Mouse (Mus musculus) forebrain, embryonic 11.5 days (tissue): ENCODE data around the gene Cd109. TPM values are rescaled to one million over a fixed set of nuclear protein-coding genes. Genes with fewer than 3 reads are reported as not detected.

Experiments
- ATAC-seq: fragments of 200-750 bp; cut with Nextera tagmentation; replicated peaks from 2 replicates; pipeline ENCODE4 v1.8.0; 2017; ENCODE audit warnings: moderate TSS enrichment; ENCODE audit not compliant: low FRiP score
- DNase-seq: peaks from one replicate; pipeline ENCODE4 v3.0.0-alpha.2; 2017; ENCODE audit warnings: low spot score
- H3K27ac ChIP-seq: fragments of 300-500 bp; sonication (generic); 2 replicates; pipeline ENCODE4 v1.5.1; 2014; ENCODE audit warnings: low read depth, low read length
- H3K27me3 ChIP-seq: fragments of 300-500 bp; sonication (generic); 2 replicates; pipeline ENCODE4 v1.6.1; 2014; ENCODE audit warnings: mild to moderate bottlenecking, low read length, mixed read lengths; ENCODE audit not compliant: control insufficient read depth, insufficient read depth
- H3K36me3 ChIP-seq: fragments of 300-500 bp; sonication (generic); 2 replicates; pipeline ENCODE4 v1.6.1; 2014; ENCODE audit warnings: mild to moderate bottlenecking, low read length, moderate library complexity, mixed read lengths; ENCODE audit not compliant: control insufficient read depth, insufficient read depth
- H3K4me1 ChIP-seq: fragments of 300-500 bp; sonication (generic); replicated peaks from 2 replicates; pipeline ENCODE4 v1.6.1; 2014; ENCODE audit warnings: low read length, mixed read lengths; ENCODE audit not compliant: control insufficient read depth, insufficient read depth
- H3K4me2 ChIP-seq: fragments of 300-500 bp; sonication (generic); 2 replicates; pipeline ENCODE4 v1.6.1; 2014; ENCODE audit warnings: low read depth, mild to moderate bottlenecking, low read length, moderate library complexity, mixed read lengths; ENCODE audit not compliant: severe bottlenecking
- H3K4me3 ChIP-seq: fragments of 300-500 bp; sonication (generic); 2 replicates; pipeline ENCODE4 v1.5.1; 2014; ENCODE audit warnings: low read depth, low read length
- H3K9ac ChIP-seq: fragments of 300-500 bp; sonication (generic); 2 replicates; pipeline ENCODE4 v1.6.1; 2014; ENCODE audit warnings: low read length
- H3K9me3 ChIP-seq: fragments of 300-500 bp; sonication (generic); 2 replicates; pipeline ENCODE4 v1.6.1; 2016; ENCODE audit warnings: low read length, mixed read lengths; ENCODE audit not compliant: control insufficient read depth
- WGBS: fragments of 180-500 bp; shearing (Covaris S2); extraction: QIAGEN DNeasy Blood & Tissue Kit; methylation state at CpG from one replicate; pipeline ENCODE4 v1.1.7; 2014; 5-methylcytosine and 5-hydroxymethylcytosine counted together
- polyA plus RNA-seq: library from polyadenylated mRNA; unstranded; fragments of >200 nt; fragmentation: Nextera tagmentation; extraction: Ambion mirVana; gene quantifications from 2 replicates; pipeline ENCODE4 v1.2.1, GENCODE M21; 2014

Gene Cd109
- polyA plus RNA-seq, 1 experiment from 2014 or later, result 4.6 TPM

GRCm38 (mm10) chr9:78590471-78590870 is 24.9 kb upstream of the Cd109 start:
- DNase-seq, result no peak
- Histone ChIP-seq H3K4me1 (no peaks in the 10 kb centered on the region), H3K9ac (no peak overlapping the region), H3K4me2 (no peak overlapping the region), H3K9me3 (no peaks in the 10 kb centered on the region), H3K36me3 (no peaks in the 10 kb centered on the region), H3K27me3 (no peaks in the 10 kb centered on the region), H3K27ac (no peak overlapping the region), H3K4me3 (no peak overlapping the region)
- ATAC-seq, result no peak
- whole genome bisulfite sequencing, result 96% methylated on average over 2 of the region's 2 CpGs

GRCm38 (mm10) chr9:78595257-78595656 is 20.1 kb upstream of the Cd109 start:
- no peak overlapping the region for H3K4me3 ChIP-seq
- 91% methylated on average over 3 of the region's 3 CpGs for WGBS

GRCm38 (mm10) chr9:78595769-78596555 is 19.4 kb upstream of the Cd109 start:
- no peaks in the 10 kb centered on the region for H3K9me3 ChIP-seq
- no peak overlapping the region for H3K4me2 ChIP-seq
- H3K9ac ChIP-seq, result no peak overlapping the region
- H3K27me3 ChIP-seq, result no peaks in the 10 kb centered on the region
- 95% methylated on average over 18 of the region's 18 CpGs for WGBS
- no peak overlapping the region for H3K27ac ChIP-seq
- H3K4me3 ChIP-seq, result no peak overlapping the region
- DNase-seq (no peak), ATAC-seq (no peak)
- H3K4me1 ChIP-seq, result no peaks in the 10 kb centered on the region
- H3K36me3 ChIP-seq, result no peaks in the 10 kb centered on the region

More at GRCm38 (mm10) chr9:78595257-78595656, 20.1 kb upstream of the Cd109 start:
- H3K4me2 ChIP-seq, result no peak overlapping the region
- H3K27me3 ChIP-seq, result no peaks in the 10 kb centered on the region
- H3K4me1 ChIP-seq, result no peaks in the 10 kb centered on the region
- no peak overlapping the region for H3K9ac ChIP-seq
- no peaks in the 10 kb centered on the region for H3K9me3 ChIP-seq
- ATAC-seq (no peak), DNase-seq (no peak)
- H3K36me3 ChIP-seq, result no peaks in the 10 kb centered on the region
- H3K27ac ChIP-seq, result no peak overlapping the region

GRCm38 (mm10) chr9:78596834-78597233 is 18.5 kb upstream of the Cd109 start:
- DNase-seq (peak; percentile 69), ATAC-seq (no peak)
- H3K27me3 ChIP-seq, result no peaks in the 10 kb centered on the region
- H3K27ac ChIP-seq, result no peak overlapping the region
- 6% methylated on average over 5 of the region's 5 CpGs for WGBS
- no peaks in the 10 kb centered on the region for H3K9me3 ChIP-seq
- no peak overlapping the region for H3K4me2 ChIP-seq
- H3K36me3 ChIP-seq, result no peaks in the 10 kb centered on the region
- no peak overlapping the region for H3K9ac ChIP-seq
- H3K4me3 ChIP-seq, result no peak overlapping the region
- no peaks in the 10 kb centered on the region for H3K4me1 ChIP-seq

- H3K9ac ChIP-seq, result no peak overlapping the region
- no peak for ATAC-seq
- H3K4me2 ChIP-seq, result no peak overlapping the region
- DNase-seq, result no peak
- no peak overlapping the region for H3K4me3 ChIP-seq
- H3K27ac ChIP-seq, result no peak overlapping the region
- no peaks in the 10 kb centered on the region for H3K27me3 ChIP-seq
- no peaks in the 10 kb centered on the region for H3K9me3 ChIP-seq
- H3K4me1 ChIP-seq, result no peaks in the 10 kb centered on the region
- no peaks in the 10 kb centered on the region for H3K36me3 ChIP-seq
- 88% methylated on average over 5 of the region's 5 CpGs for WGBS
Measured at GRCm38 (mm10) chr9:78599927-78600326, 15.4 kb upstream of the Cd109 start.

- H3K4me2 ChIP-seq, result no peak overlapping the region
- H3K27ac ChIP-seq, result no peak overlapping the region
- H3K4me3 ChIP-seq, result no peak overlapping the region
- H3K27me3 ChIP-seq, result no peaks in the 10 kb centered on the region
- H3K9me3 ChIP-seq, result no peaks in the 10 kb centered on the region
- no peaks in the 10 kb centered on the region for H3K36me3 ChIP-seq
- no peaks in the 10 kb centered on the region for H3K4me1 ChIP-seq
- 66% methylated on average over 4 of the region's 4 CpGs for WGBS
- DNase-seq (no peak), ATAC-seq (no peak)
- no peak overlapping the region for H3K9ac ChIP-seq
Measured at GRCm38 (mm10) chr9:78601046-78601730, 14.2 kb upstream of the Cd109 start.

GRCm38 (mm10) chr9:78614201-78614600 is 1.1 kb upstream of the Cd109 start:
- H3K9me3 ChIP-seq, result no peaks in the 10 kb centered on the region
- no peak overlapping the region for H3K4me3 ChIP-seq
- DNase-seq (no peak), ATAC-seq (no peak)
- 72% methylated on average over 6 of the region's 6 CpGs for WGBS
- no peak overlapping the region for H3K27ac ChIP-seq
- no peaks in the 10 kb centered on the region for H3K36me3 ChIP-seq
- no peak overlapping the region for H3K9ac ChIP-seq
- H3K4me1 ChIP-seq, result peaks cover 5% of the 10 kb centered on the region
- no peak overlapping the region for H3K4me2 ChIP-seq
- peaks cover 8% of the 10 kb centered on the region for H3K27me3 ChIP-seq

- no peak overlapping the region for H3K9ac ChIP-seq
- H3K27me3 ChIP-seq, result peaks cover 6% of the 10 kb centered on the region
- ATAC-seq (no peak), DNase-seq (no peak)
- no peaks in the 10 kb centered on the region for H3K9me3 ChIP-seq
- no peaks in the 10 kb centered on the region for H3K36me3 ChIP-seq
- no peak overlapping the region for H3K4me2 ChIP-seq
- H3K4me3 ChIP-seq, result no peak overlapping the region
- 89% methylated on average over 9 of the region's 9 CpGs for WGBS
- H3K27ac ChIP-seq, result no peak overlapping the region
- H3K4me1 ChIP-seq, result peaks cover 5% of the 10 kb centered on the region
Measured at GRCm38 (mm10) chr9:78619285-78619684, 3.9 kb downstream of the Cd109 start.
